Mouse (Mus musculus): ENCODE data around the gene Dusp18. TPM values are rescaled to one million over a fixed set of nuclear protein-coding genes. Genes with fewer than 3 reads are reported as not detected.

Dusp18 gene
- polyA plus RNA-seq, 1 experiment from 2014 or later: 2.5 TPM

DNA sequence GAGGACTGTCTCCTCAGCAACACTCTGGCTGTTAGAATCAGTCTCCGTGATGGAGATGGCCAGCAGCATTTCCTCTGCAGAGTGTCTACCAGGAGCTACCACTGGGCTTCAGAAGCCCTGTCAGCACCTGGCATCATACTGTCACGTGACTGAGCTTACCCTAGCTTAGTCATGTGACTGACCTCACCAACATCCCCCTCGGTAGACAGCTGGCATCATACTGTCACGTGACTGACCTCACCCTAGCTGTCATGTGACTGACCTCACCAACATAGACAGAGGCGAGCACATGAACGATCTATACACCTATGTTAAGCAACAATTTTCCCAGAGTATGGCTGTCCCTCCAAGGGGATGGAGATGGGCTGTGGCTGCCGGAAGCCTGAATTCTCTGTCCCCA, 16.4 kb upstream of the Dusp18 start:
- H3K27ac ChIP-seq (ENCODE audit: low read depth, low read length): no peak overlapping the region
- H3K36me3 ChIP-seq (ENCODE audit: control insufficient read depth, insufficient read depth, low read length): no peaks in the 10 kb centered on the region
- H3K9me3 ChIP-seq (ENCODE audit: control insufficient read depth, low read length): no peaks in the 10 kb centered on the region
- no peak for ATAC-seq (replicated peaks; ENCODE audit: low FRiP score)
- 0 out of 2 replicates have a peak, but pooled peaks cover 3% of the 10 kb centered on the region for H3K27me3 ChIP-seq (replicated peaks; ENCODE audit: control insufficient read depth, insufficient read depth, low read length)
- no peak overlapping the region for H3K4me2 ChIP-seq
- H3K4me1 ChIP-seq (replicated peaks; ENCODE audit: control insufficient read depth, insufficient read depth, low read length): no peaks in the 10 kb centered on the region
- no peak overlapping the region for H3K4me3 ChIP-seq (ENCODE audit: low read depth, low read length)
- WGBS: 72% methylated on average over 7 of the region's 7 CpGs
- no peak for DNase-seq (ENCODE audit: low spot score)
- no peak overlapping the region for H3K9ac ChIP-seq (ENCODE audit: low read depth, low read length)

DNA sequence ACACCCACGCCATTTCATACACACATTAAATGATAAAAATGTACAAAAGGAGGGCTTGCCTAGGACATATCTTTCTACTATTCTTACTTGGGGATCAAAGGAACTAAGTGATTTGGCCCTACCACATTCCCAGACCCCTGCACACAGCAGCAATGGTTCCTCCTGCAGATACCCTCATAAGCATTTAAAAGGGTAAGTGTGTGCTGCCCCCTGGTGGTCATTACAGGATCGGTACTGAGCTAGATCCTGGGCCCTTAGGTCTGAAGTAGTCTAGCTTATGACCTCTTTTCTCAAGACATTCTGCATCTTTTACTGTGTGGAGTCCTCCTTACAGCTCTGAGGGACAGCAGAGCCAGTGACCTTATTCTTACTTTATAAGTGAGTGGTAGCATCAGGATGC, 15.2 kb upstream of the Dusp18 start:
- no peak overlapping the region for H3K27ac ChIP-seq (ENCODE audit: low read depth, low read length)
- H3K9me3 ChIP-seq (ENCODE audit: control insufficient read depth, low read length): no peaks in the 10 kb centered on the region
- WGBS: 37% methylated on average over 2 of the region's 2 CpGs
- ATAC-seq (replicated peaks; ENCODE audit: low FRiP score): peak; percentile 45; the same call in 1 of the 2 replicates
- H3K9ac ChIP-seq (ENCODE audit: low read depth, low read length): no peak overlapping the region
- H3K36me3 ChIP-seq (ENCODE audit: control insufficient read depth, insufficient read depth, low read length): no peaks in the 10 kb centered on the region
- peak; percentile 57 for DNase-seq (ENCODE audit: low spot score)
- no peak overlapping the region for H3K4me3 ChIP-seq (ENCODE audit: low read depth, low read length)
- 0 out of 2 replicates have a peak, but pooled peaks cover 3% of the 10 kb centered on the region for H3K27me3 ChIP-seq (replicated peaks; ENCODE audit: control insufficient read depth, insufficient read depth, low read length)
- H3K4me1 ChIP-seq (replicated peaks; ENCODE audit: control insufficient read depth, insufficient read depth, low read length): no peaks in the 10 kb centered on the region; the same call in 1 of the 2 replicates
- H3K4me2 ChIP-seq: no peak overlapping the region

- H3K9me3 ChIP-seq (ENCODE audit: control insufficient read depth, low read length): no peaks in the 10 kb centered on the region
- no peak overlapping the region for H3K27ac ChIP-seq (ENCODE audit: low read depth, low read length)
- H3K4me3 ChIP-seq (ENCODE audit: low read depth, low read length): no peak overlapping the region
- 73% methylated on average over 3 of the region's 3 CpGs for WGBS
- ATAC-seq (replicated peaks; ENCODE audit: low FRiP score) (no peak), DNase-seq (ENCODE audit: low spot score) (no peak)
- H3K4me2 ChIP-seq: no peak overlapping the region
- H3K36me3 ChIP-seq (ENCODE audit: control insufficient read depth, insufficient read depth, low read length): no peaks in the 10 kb centered on the region
- H3K4me1 ChIP-seq (replicated peaks; ENCODE audit: control insufficient read depth, insufficient read depth, low read length): peaks cover 3% of the 10 kb centered on the region; the same call in 1 of the 2 replicates
- H3K9ac ChIP-seq (ENCODE audit: low read depth, low read length): no peak overlapping the region
- 0 out of 2 replicates have a peak, but pooled peaks cover 3% of the 10 kb centered on the region for H3K27me3 ChIP-seq (replicated peaks; ENCODE audit: control insufficient read depth, insufficient read depth, low read length)
Observed at GRCm38 (mm10) chr11:3883711-3884110, 11.3 kb upstream of the Dusp18 start.

GRCm38 (mm10) chr11:3887331-3887730, 7.7 kb upstream of the Dusp18 start:
- H3K27ac ChIP-seq (ENCODE audit: low read depth, low read length): no peak overlapping the region
- DNase-seq (ENCODE audit: low spot score): no peak
- H3K9me3 ChIP-seq (ENCODE audit: control insufficient read depth, low read length): no peaks in the 10 kb centered on the region
- H3K4me1 ChIP-seq (replicated peaks; ENCODE audit: control insufficient read depth, insufficient read depth, low read length): peaks cover 3% of the 10 kb centered on the region; the same call in 1 of the 2 replicates
- H3K4me2 ChIP-seq: no peak overlapping the region
- H3K36me3 ChIP-seq (ENCODE audit: control insufficient read depth, insufficient read depth, low read length): no peaks in the 10 kb centered on the region
- H3K9ac ChIP-seq (ENCODE audit: low read depth, low read length): no peak overlapping the region
- 58% methylated on average over 5 of the region's 5 CpGs for WGBS
- no peak overlapping the region for H3K4me3 ChIP-seq (ENCODE audit: low read depth, low read length)
- no peaks in the 10 kb centered on the region for H3K27me3 ChIP-seq (replicated peaks; ENCODE audit: control insufficient read depth, insufficient read depth, low read length)
- peak; percentile 94 for ATAC-seq (replicated peaks; ENCODE audit: low FRiP score)

DNA sequence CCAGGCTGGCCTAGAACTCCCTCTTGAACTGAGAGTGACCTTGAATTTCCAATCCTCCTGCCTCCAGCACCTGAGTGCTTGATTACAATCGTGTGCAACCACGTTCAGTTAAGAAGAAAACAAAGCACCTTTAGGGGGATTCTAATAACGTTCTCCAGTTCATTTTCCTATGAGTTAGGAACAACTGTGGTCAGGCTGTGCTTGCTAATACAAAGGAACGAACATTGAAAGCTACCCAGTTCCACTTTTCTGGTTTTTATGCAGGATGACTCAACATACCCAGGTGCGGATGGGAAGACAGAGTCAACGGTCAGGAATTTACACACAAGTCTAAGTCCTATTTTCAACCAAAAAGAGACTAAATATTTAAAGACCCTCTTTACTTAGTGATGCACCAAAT, 1.1 kb upstream of the Dusp18 start:
- no peak for ATAC-seq (replicated peaks; ENCODE audit: low FRiP score)
- peaks cover 3% of the 10 kb centered on the region for H3K4me1 ChIP-seq (replicated peaks; ENCODE audit: control insufficient read depth, insufficient read depth, low read length)
- H3K9ac ChIP-seq (ENCODE audit: low read depth, low read length): no peak overlapping the region
- no peaks in the 10 kb centered on the region for H3K27me3 ChIP-seq (replicated peaks; ENCODE audit: control insufficient read depth, insufficient read depth, low read length)
- H3K9me3 ChIP-seq (ENCODE audit: control insufficient read depth, low read length): no peaks in the 10 kb centered on the region
- 74% methylated on average over 6 of the region's 6 CpGs for WGBS
- H3K4me2 ChIP-seq: peak overlapping the region; percentile 95; the same call in 1 of the 2 replicates
- no peak for DNase-seq (ENCODE audit: low spot score)
- H3K36me3 ChIP-seq (ENCODE audit: control insufficient read depth, insufficient read depth, low read length): no peaks in the 10 kb centered on the region
- no peak overlapping the region for H3K4me3 ChIP-seq (ENCODE audit: low read depth, low read length)
- H3K27ac ChIP-seq (ENCODE audit: low read depth, low read length): no peak overlapping the region

GRCm38 (mm10) chr11:3895458-3895857, 418 bp downstream of the Dusp18 start:
- Histone ChIP-seq H3K9ac (ENCODE audit: low read depth, low read length) (peak overlapping the region; percentile 67), H3K4me1 (replicated peaks; ENCODE audit: control insufficient read depth, insufficient read depth, low read length) (peaks cover 3% of the 10 kb centered on the region), H3K4me3 (ENCODE audit: low read depth, low read length) (peak overlapping the region; percentile 55), H3K27me3 (replicated peaks; ENCODE audit: control insufficient read depth, insufficient read depth, low read length) (no peaks in the 10 kb centered on the region), H3K9me3 (ENCODE audit: control insufficient read depth, low read length) (no peaks in the 10 kb centered on the region), H3K27ac (ENCODE audit: low read depth, low read length) (peak overlapping the region; percentile 66), H3K36me3 (ENCODE audit: control insufficient read depth, insufficient read depth, low read length) (no peaks in the 10 kb centered on the region), H3K4me2 (peak overlapping the region; percentile 95)
- WGBS: 4% methylated on average over 10 of the region's 10 CpGs
- ATAC-seq (replicated peaks; ENCODE audit: low FRiP score) (no peak), DNase-seq (ENCODE audit: low spot score) (no peak)

- DNase-seq (ENCODE audit: low spot score): no peak
- Histone ChIP-seq H3K27me3 (replicated peaks; ENCODE audit: control insufficient read depth, insufficient read depth, low read length) (no peaks in the 10 kb centered on the region), H3K4me3 (ENCODE audit: low read depth, low read length) (no peak overlapping the region), H3K9ac (ENCODE audit: low read depth, low read length) (no peak overlapping the region), H3K4me1 (replicated peaks; ENCODE audit: control insufficient read depth, insufficient read depth, low read length) (peaks cover 3% of the 10 kb centered on the region), H3K4me2 (no peak overlapping the region), H3K36me3 (ENCODE audit: control insufficient read depth, insufficient read depth, low read length) (no peaks in the 10 kb centered on the region), H3K9me3 (ENCODE audit: control insufficient read depth, low read length) (no peaks in the 10 kb centered on the region), H3K27ac (ENCODE audit: low read depth, low read length) (no peak overlapping the region)
- 89% methylated on average over 1 of the region's 1 CpGs for WGBS
- ATAC-seq (replicated peaks; ENCODE audit: low FRiP score): no peak
Observed at GRCm38 (mm10) chr11:3895933-3896332, 893 bp downstream of the Dusp18 start.

- Histone ChIP-seq H3K4me2 (no peak overlapping the region), H3K9me3 (ENCODE audit: control insufficient read depth, low read length) (no peaks in the 10 kb centered on the region), H3K27ac (ENCODE audit: low read depth, low read length) (no peak overlapping the region), H3K27me3 (replicated peaks; ENCODE audit: control insufficient read depth, insufficient read depth, low read length) (no peaks in the 10 kb centered on the region), H3K9ac (ENCODE audit: low read depth, low read length) (no peak overlapping the region), H3K4me3 (ENCODE audit: low read depth, low read length) (no peak overlapping the region), H3K4me1 (replicated peaks; ENCODE audit: control insufficient read depth, insufficient read depth, low read length) (peaks cover 2% of the 10 kb centered on the region), H3K36me3 (ENCODE audit: control insufficient read depth, insufficient read depth, low read length) (no peaks in the 10 kb centered on the region)
- DNase-seq (ENCODE audit: low spot score) (no peak), ATAC-seq (replicated peaks; ENCODE audit: low FRiP score) (no peak)
- 67% methylated on average over 6 of the region's 6 CpGs for WGBS
Observed at GRCm38 (mm10) chr11:3900296-3900695, 5.3 kb downstream of the Dusp18 start.

DNA sequence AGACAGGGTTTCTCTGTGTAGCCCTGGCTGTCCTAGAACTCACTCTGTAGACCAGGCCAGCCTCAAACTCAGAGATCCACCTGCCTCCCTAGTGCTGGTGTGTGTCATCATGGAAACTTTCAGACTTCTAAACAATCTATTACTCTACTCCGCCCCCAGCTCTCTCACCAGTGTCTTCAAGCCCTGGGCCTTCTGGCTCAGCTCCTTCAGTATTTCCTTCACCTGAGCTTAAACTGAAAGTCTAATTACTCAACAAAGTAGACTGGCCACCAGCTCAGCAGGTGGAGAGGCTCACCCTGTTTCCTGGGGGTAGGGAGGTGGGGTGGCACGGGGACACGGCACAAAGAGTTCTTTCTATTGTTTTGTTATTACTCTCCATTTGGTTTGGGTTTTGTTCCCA, 7.5 kb downstream of the Dusp18 start:
- Histone ChIP-seq H3K36me3 (ENCODE audit: control insufficient read depth, insufficient read depth, low read length) (no peaks in the 10 kb centered on the region), H3K27ac (ENCODE audit: low read depth, low read length) (no peak overlapping the region), H3K9me3 (ENCODE audit: control insufficient read depth, low read length) (no peaks in the 10 kb centered on the region), H3K27me3 (replicated peaks; ENCODE audit: control insufficient read depth, insufficient read depth, low read length) (no peaks in the 10 kb centered on the region), H3K9ac (ENCODE audit: low read depth, low read length) (no peak overlapping the region), H3K4me1 (replicated peaks; ENCODE audit: control insufficient read depth, insufficient read depth, low read length) (no peaks in the 10 kb centered on the region), H3K4me2 (no peak overlapping the region), H3K4me3 (ENCODE audit: low read depth, low read length) (no peak overlapping the region)
- ATAC-seq (replicated peaks; ENCODE audit: low FRiP score) (no peak), DNase-seq (ENCODE audit: low spot score) (no peak)
- WGBS: 87% methylated on average over 3 of the region's 3 CpGs

Data from liver, embryonic 11.5 days (tissue).